ENCODE assay signal across 8 mouse cellular contexts in the genomic region with DNA sequence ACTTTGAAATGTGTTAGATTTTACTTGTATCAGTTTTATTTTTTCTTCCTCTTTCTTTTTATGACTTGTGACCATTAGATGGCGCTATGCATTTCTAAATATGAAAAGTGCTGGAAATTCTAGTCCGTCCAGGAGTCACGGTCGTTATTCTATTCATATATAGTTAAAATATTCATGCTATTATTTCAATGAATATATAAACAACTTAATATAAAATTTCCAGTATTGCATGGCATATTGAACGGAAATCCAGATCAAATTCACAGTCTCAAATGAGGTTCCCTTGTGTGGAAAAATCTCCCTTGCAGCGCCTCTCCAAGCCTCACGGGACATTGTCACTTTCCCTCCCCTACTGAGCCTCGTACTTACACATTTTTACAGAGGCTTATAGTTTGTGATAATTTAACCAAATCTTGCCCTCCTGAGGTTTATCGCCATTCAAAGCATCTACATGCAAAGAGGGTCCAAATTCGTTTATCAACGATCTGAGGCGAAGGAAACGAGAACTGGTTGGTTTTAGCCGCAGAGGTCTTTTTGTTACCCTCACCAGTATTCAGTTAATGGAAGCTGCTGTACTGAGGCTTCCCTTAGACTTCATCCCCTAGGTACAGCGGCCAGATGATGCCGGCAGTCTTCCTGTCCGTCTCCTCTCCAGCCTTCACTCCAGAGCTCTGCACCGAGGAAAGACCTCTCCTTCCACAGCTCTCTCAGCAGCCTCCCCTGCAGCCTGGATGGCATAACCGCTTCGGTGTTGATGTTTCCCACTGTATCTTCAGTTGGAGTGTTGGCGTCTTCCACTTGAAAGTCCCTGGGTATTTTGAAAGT. TPM values are rescaled to one million over a fixed set of nuclear protein-coding genes. Genes with fewer than 3 reads are reported as not detected.
DNase-seq lines count a peak whose midpoint lies in the region; ATAC-seq and TF ChIP-seq lines count a peak whose summit lies in the region.

No protein-coding gene starts in this region.

- no peaks in the 10 kb centered on the region for H3K27me3 ChIP-seq in lung, embryonic 14.5 days (ENCODE audit: insufficient read depth, low read length)
- H3K27me3 ChIP-seq in hindbrain, embryonic 10.5 days (ENCODE audit: insufficient read depth, poor library complexity, severe bottlenecking) = peaks cover 10% of the 10 kb centered on the region
- no peaks in the 10 kb centered on the region for H3K27me3 ChIP-seq in lung, embryonic 16.5 days (ENCODE audit: control insufficient read depth, insufficient read depth, low read depth, low read length)
- H3K27me3 ChIP-seq in stomach, embryonic 14.5 days (ENCODE audit: control insufficient read depth, insufficient read depth, low read length) = no peaks in the 10 kb centered on the region

- no peak overlapping the region for H3K27ac ChIP-seq in lung, embryonic 14.5 days (ENCODE audit: low read depth)
- H3K27ac ChIP-seq in cortical plate, adult 2 months (ENCODE audit: insufficient read depth, low read length) = no peak overlapping the region
- no peak overlapping the region; the same call in 1 of the 2 replicates for H3K27ac ChIP-seq in hindbrain, embryonic 10.5 days
- H3K27ac ChIP-seq in lung, embryonic 16.5 days (ENCODE audit: low read length) = no peak overlapping the region
- H3K27ac ChIP-seq in stomach, embryonic 14.5 days (ENCODE audit: low read length) = no peak overlapping the region

- DNase-seq in lung, embryonic 14.5 days = peak; percentile 89
- no peak for DNase-seq in lung, postnatal 14 days
- peak; percentile 22 for DNase-seq in hindbrain, embryonic 10.5 days (ENCODE audit: low spot score)
- DNase-seq in urinary bladder, postnatal 4 days (ENCODE audit: low spot score in 2 of 2) = no peak
- no peak for DNase-seq in yolk sac, embryonic 10.5 days (ENCODE audit: low spot score)

- H3K4me3 ChIP-seq in lung, embryonic 14.5 days (ENCODE audit: low read depth, low read length) = peak overlapping the region; percentile 21
- H3K4me3 ChIP-seq in cortical plate, adult 2 months (ENCODE audit: insufficient read depth, low read length) = peak overlapping the region; percentile 45
- H3K4me3 ChIP-seq in hindbrain, embryonic 10.5 days = peak overlapping the region; percentile 43
- peak overlapping the region; percentile 42 for H3K4me3 ChIP-seq in lung, embryonic 16.5 days (ENCODE audit: low read length)
- peak overlapping the region; percentile 14 for H3K4me3 ChIP-seq in stomach, embryonic 14.5 days (ENCODE audit: low read depth, low read length)

- H3K36me3 ChIP-seq in lung, embryonic 14.5 days (ENCODE audit: insufficient read depth) = no peaks in the 10 kb centered on the region
- H3K36me3 ChIP-seq in hindbrain, embryonic 10.5 days = no peaks in the 10 kb centered on the region
- no peaks in the 10 kb centered on the region for H3K36me3 ChIP-seq in lung, embryonic 16.5 days (ENCODE audit: control insufficient read depth, insufficient read depth, low read length)
- no peaks in the 10 kb centered on the region for H3K36me3 ChIP-seq in stomach, embryonic 14.5 days (ENCODE audit: control insufficient read depth, insufficient read depth, low read length)

- no peaks in the 10 kb centered on the region for H3K9me3 ChIP-seq in lung, embryonic 14.5 days (ENCODE audit: low read depth, low read length)
- H3K9me3 ChIP-seq in hindbrain, embryonic 10.5 days = no peaks in the 10 kb centered on the region
- H3K9me3 ChIP-seq in lung, embryonic 16.5 days (ENCODE audit: control insufficient read depth, low read length) = no peaks in the 10 kb centered on the region
- H3K9me3 ChIP-seq in stomach, embryonic 14.5 days (ENCODE audit: control insufficient read depth, low read depth, low read length) = no peaks in the 10 kb centered on the region

- peak; percentile 49 for TF ChIP-seq CTCF in lung, embryonic 14.5 days (IDR thresholded peaks at IDR 0.05; ENCODE audit: low read depth)
- TF ChIP-seq CTCF in cortical plate, adult 2 months (IDR thresholded peaks at IDR 0.05; ENCODE audit: extremely low read depth, insufficient read depth, low read length) = no peak

- WGBS in lung, embryonic 14.5 days = 14% methylated on average over 21 of the region's 21 CpGs
- WGBS in hindbrain, embryonic 10.5 days = 22% methylated on average over 21 of the region's 21 CpGs
- WGBS in lung, embryonic 16.5 days = 13% methylated on average over 21 of the region's 21 CpGs
- WGBS in stomach, embryonic 14.5 days = 20% methylated on average over 21 of the region's 21 CpGs

- H3K9ac ChIP-seq in lung, embryonic 14.5 days = peak overlapping the region; percentile 2
- H3K9ac ChIP-seq in lung, embryonic 16.5 days (ENCODE audit: low read length) = peak overlapping the region; percentile 44
- 0 out of 2 replicates have a peak overlapping the region, but pooled peaks have one; percentile 14 for H3K9ac ChIP-seq in stomach, embryonic 14.5 days (replicated peaks; ENCODE audit: low read depth, low read length)

- H3K4me1 ChIP-seq in lung, embryonic 14.5 days (ENCODE audit: insufficient read depth) = no peaks in the 10 kb centered on the region
- H3K4me1 ChIP-seq in cortical plate, adult 2 months (ENCODE audit: control insufficient read depth, insufficient read depth, low read length) = no peaks in the 10 kb centered on the region
- peaks cover 5% of the 10 kb centered on the region; the same call in 1 of the 2 replicates for H3K4me1 ChIP-seq in hindbrain, embryonic 10.5 days (replicated peaks)
- 0 out of 2 replicates have a peak, but pooled peaks cover 2% of the 10 kb centered on the region for H3K4me1 ChIP-seq in lung, embryonic 16.5 days (replicated peaks; ENCODE audit: control insufficient read depth, insufficient read depth, low read length)
- H3K4me1 ChIP-seq in stomach, embryonic 14.5 days (ENCODE audit: control insufficient read depth, insufficient read depth, low read length) = no peaks in the 10 kb centered on the region

- peak; percentile 49; the same call in 1 of the 2 replicates for ATAC-seq in lung, embryonic 14.5 days (ENCODE audit: insufficient read depth)
- ATAC-seq in lung, embryonic 16.5 days (ENCODE audit: low read depth) = peak; percentile 31; the same call in 1 of the 2 replicates
- ATAC-seq in stomach, embryonic 14.5 days (ENCODE audit: insufficient number of reproducible peaks, insufficient read depth, low FRiP score, low read depth) = no peak

- TF ChIP-seq POLR2A in cortical plate, adult 2 months (IDR thresholded peaks at IDR 0.05; ENCODE audit: extremely low read depth, insufficient read depth, low read length) = no peak

- H3K4me2 ChIP-seq in lung, embryonic 14.5 days = peak overlapping the region; percentile 51
- H3K4me2 ChIP-seq in lung, embryonic 16.5 days (ENCODE audit: low read depth, low read length) = peak overlapping the region; percentile 67
- H3K4me2 ChIP-seq in stomach, embryonic 14.5 days (replicated peaks; ENCODE audit: low read depth, low read length) = peak overlapping the region; percentile 50

RNA-seq across cellular contexts. Expression of gene Tmem30b, which starts 18.8 kb away (rescaled TPM):
- 4.0 and 5.1 TPM in 2 replicates for polyA plus RNA-seq in lung, embryonic 14.5 days (2014; fragmentation: Nextera tagmentation; extraction: Ambion mirVana)
- 0.13 and 0.27 TPM in 2 replicates for polyA plus RNA-seq in cortical plate, adult 2 months (2012; rRNA removed)
- polyA plus RNA-seq in hindbrain, embryonic 10.5 days (2016; fragmentation: Nextera tagmentation; extraction: Ambion mirVana) = 3.9 and 5.8 TPM in 2 replicates
- polyA plus RNA-seq in lung, embryonic 16.5 days (2015; fragmentation: Nextera tagmentation; extraction: Ambion mirVana) = 9.2 and 10.1 TPM in 2 replicates
- polyA plus RNA-seq in stomach, embryonic 14.5 days (2014; fragmentation: Nextera tagmentation; extraction: Ambion mirVana) = 14.5 and 16.8 TPM in 2 replicates

RNA-seq across cellular contexts. Expression of gene Prkch, which starts 19.6 kb away (rescaled TPM):
- polyA plus RNA-seq in lung, embryonic 14.5 days (2014; fragmentation: Nextera tagmentation; extraction: Ambion mirVana) = 16.2 and 18.0 TPM in 2 replicates
- polyA plus RNA-seq in cortical plate, adult 2 months (2012; rRNA removed) = 3.6 and 5.3 TPM in 2 replicates
- polyA plus RNA-seq in hindbrain, embryonic 10.5 days (2016; fragmentation: Nextera tagmentation; extraction: Ambion mirVana) = 5.7 and 7.9 TPM in 2 replicates
- 12.0 and 12.4 TPM in 2 replicates for polyA plus RNA-seq in lung, embryonic 16.5 days (2015; fragmentation: Nextera tagmentation; extraction: Ambion mirVana)
- polyA plus RNA-seq in stomach, embryonic 14.5 days (2014; fragmentation: Nextera tagmentation; extraction: Ambion mirVana) = 12.0 and 12.1 TPM in 2 replicates

Comparison
In these comparisons a context has a peak if more than half of its experiments do, and no peak if none do; other contexts are left out.
1. DNase-seq: peak in lung, embryonic 14.5 days (single experiment) and hindbrain, embryonic 10.5 days (single experiment); none in lung, postnatal 14 days (single experiment), urinary bladder, postnatal 4 days (0 of 2) and yolk sac, embryonic 10.5 days (single experiment).
2. Peak in every context shown above with its lines, with median percentiles within 50 percentile points of each other: H3K4me2 ChIP-seq, H3K4me3 ChIP-seq and H3K9ac ChIP-seq.